Mouse (Mus musculus) adipose tissue, adult 10 weeks (tissue): ENCODE data around the gene Ptpn14. TPM values are rescaled to one million over a fixed set of nuclear protein-coding genes. Genes with fewer than 3 reads are reported as not detected.

Experiments used
- polyA plus RNA-seq: library from polyadenylated mRNA; stranded (reverse); fragments of 350-450 nt; fragmentation: Illumina TruSeq; extraction: RNeasy Lipid Tissue Mini Kit (QIAGEN cat#74804); gene quantifications from one replicate; pipeline ENCODE4 v1.2.3, GENCODE M21; 2014; ENCODE audit warnings: low read depth, low replicate concordance

The Ptpn14 gene
- polyA plus RNA-seq, result 13.2 TPM

GRCm38 (mm10) chr1:189727884-189728783 lies at the start of gene Ptpn14:
Gene Ptpn14, plus strand, starts transcription at chr1:189728268.

GRCm38 (mm10) chr1:189687654-189688387 lies 40.2 kb upstream of the Ptpn14 start, which contains the start of gene Cenpf:
Gene Cenpf, minus strand, starts transcription at chr1:189688086.

DNA sequence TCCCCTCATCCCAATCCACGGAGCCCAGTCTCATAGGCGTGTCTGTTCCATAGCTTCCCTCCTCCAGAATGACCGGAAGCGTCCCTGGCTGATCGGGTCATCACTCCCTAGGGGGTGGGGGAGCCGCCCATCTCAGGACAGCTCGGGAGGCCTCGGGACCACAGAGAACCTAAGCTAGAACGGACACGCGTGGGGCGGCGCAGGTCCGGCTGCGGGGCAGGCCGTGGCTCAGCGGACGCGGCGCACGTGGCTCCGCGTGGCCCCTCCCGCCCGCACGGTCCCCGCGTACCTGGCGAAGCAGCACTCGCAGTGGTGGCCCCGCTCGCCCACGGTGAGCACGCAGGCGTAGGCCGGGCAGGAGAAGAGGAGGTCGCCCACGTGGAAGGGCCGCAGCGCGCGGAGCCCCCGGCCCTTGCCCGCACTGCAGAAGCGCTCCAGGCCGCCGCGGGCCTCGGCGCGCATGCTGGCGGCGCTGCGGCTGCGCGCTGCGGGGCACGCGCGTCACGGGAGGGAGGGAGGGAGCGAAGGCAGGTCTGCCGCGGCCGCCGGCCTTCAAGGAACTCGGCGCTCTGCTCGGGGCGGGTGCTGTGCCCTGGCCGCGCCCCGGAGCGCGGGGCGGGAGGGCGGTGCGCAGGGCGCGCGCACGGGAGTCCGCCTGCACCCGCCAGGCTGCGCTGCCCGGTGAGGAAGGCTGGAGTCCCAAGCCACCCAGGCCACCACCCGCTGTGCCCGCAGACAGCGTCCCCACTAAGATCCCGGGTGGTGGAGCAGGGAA lies 193.9 kb downstream of the Ptpn14 start, which contains the start of gene Smyd2:
Gene Smyd2, minus strand, starts transcription at position 546 of the 775 bp plus-strand sequence.

Other genes with a start within 250 kb of the Ptpn14 start
- gene Cenpf, start 40.2 kb upstream of the Ptpn14 start, polyA plus RNA-seq, result 0.65 TPM
- 29.0 TPM for gene Smyd2, start 194.1 kb downstream of the Ptpn14 start, polyA plus RNA-seq